Mouse (Mus musculus): ENCODE data around the gene Haus3.

Haus3 gene

GRCm38 (mm10) chr5:34186961-34187391, 17.6 kb upstream of the Haus3 start:
- DNase-seq (ENCODE audit: low spot score), result no peak

- DNase-seq (ENCODE audit: low spot score), result no peak
Measured at GRCm38 (mm10) chr5:34186391-34186790, 17.1 kb upstream of the Haus3 start.

GRCm38 (mm10) chr5:34185791-34186190, 16.5 kb upstream of the Haus3 start:
- no peak for DNase-seq (ENCODE audit: low spot score)

- no peak for DNase-seq (ENCODE audit: low spot score)
Measured at GRCm38 (mm10) chr5:34185051-34185580, 15.8 kb upstream of the Haus3 start.

DNA sequence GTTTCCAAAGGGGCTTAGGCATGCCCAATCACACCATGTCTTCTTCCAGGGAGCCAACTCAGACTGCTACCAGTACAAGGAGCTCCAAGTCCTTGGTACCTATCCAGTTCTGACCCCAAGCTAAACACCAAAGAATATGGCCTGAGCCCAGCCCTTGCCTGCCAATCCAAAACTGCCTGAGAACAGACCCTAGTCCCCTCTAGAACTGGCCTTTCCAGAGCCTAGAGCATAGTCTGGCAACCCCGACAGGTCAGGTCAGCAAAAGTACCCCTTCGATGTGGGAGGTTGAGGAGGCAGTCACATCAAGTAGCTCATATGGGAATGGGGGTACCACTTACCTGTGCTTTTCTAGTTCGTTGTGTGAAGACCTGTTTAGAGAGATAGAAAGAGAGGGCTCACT, 14.6 kb upstream of the Haus3 start:
- no peak for DNase-seq (ENCODE audit: low spot score)

DNA sequence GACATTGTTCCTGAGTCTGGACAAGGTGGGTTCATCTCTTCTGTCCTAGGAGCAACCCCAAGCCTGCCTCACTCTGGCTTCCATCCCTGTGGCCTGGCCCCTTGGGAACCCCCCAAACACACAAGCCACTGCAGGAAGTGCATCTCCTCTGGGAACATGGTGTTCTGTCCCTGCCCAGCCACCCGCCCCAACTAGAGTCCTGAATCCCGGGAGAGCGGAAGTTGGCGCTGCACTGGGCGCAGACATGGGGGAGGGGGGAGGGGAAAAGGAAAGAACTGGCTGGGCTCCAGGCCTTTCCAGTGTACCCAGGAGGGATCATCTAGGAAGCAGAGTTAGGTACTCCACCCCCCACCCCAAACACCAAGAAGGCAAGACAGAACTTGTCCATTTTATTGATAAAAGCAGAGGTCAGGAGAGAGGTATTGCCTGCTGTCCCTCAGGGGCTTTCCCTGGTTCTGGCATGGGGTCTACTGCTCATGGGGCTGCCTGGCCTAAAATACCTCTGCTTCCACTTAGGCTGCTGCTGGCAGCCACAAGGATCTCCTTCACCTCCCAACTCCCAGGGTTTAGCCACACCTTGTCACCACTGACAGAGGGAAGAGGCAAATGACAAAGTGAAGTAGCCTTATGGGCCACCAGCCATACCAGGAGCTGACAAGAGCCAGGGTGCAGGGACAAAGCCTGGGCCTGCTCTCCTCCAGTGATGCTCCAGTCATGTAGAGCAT, 14.0 kb upstream of the Haus3 start:
- no peak for DNase-seq (ENCODE audit: low spot score)

- DNase-seq (ENCODE audit: low spot score), result no peak
Measured at GRCm38 (mm10) chr5:34182486-34182885, 13.2 kb upstream of the Haus3 start.

GRCm38 (mm10) chr5:34177821-34178220, 8.5 kb upstream of the Haus3 start:
- no peak for DNase-seq (ENCODE audit: low spot score)

DNA sequence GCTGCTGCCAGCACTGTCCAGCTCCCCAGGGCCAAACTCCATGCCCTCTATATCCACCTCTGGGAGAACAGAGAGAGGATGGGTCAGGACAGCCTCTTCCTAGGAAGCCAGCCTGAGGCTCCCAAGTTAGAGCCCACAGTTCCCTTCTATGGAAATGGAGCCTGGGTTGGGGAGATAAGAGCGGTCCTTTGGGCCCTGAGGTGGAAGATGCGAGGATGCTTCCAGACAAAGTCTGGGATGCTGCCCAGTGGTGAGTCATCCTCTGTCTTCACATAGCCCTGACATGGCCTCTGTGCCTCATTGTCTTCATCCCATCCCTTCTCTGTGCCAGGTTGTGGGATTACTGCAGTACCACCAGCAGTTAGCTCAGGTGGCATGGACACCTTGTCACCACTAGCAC, 7.8 kb upstream of the Haus3 start:
- no peak for DNase-seq (ENCODE audit: low spot score)

DNA sequence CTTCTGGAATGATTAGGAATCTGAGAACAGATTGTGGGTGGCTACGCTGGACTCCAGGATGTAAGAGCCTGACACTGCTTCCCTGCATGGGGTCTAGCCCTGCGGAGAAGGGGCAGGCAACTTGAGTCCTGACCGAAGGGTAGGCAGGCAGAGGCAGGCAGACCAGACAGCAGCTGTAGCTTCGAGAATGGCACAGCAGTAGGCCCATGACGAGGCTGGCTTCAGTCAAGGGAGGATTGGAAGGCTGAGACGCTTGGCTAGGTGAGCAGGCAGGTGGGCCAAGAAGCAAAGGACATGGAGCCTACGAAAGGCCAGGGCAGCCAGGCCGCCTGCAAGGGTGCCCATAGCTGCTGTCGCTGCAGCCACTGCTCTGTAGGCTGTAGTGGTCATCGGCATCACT, 7.4 kb upstream of the Haus3 start:
- no peak for DNase-seq (ENCODE audit: low spot score)

- DNase-seq (ENCODE audit: low spot score), result no peak
Measured at GRCm38 (mm10) chr5:34175403-34175694, 6.0 kb upstream of the Haus3 start.

GRCm38 (mm10) chr5:34174550-34175402, 5.4 kb upstream of the Haus3 start:
- no peak for DNase-seq (ENCODE audit: low spot score)

DNA sequence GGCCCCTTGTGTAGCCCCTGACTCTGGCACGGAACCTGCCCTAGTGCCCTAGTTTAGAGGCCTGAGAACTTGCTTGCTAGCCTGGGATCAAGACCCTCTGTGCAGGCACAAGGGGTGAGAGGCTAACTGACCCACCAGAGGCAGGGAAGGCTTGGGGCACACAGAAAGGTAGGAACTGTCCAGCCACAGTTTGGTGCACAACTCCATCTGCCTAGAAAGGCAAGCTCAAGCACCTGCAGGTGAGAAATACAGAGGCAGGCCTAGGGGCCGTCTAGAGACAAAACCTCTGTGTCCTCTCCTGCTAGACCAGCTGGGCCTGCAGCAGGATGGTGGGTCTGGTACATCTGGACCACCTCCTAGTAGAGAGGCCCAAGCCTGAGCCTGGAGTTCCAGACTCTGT, 4.7 kb upstream of the Haus3 start:
- no peak for DNase-seq (ENCODE audit: low spot score)

- no peak for DNase-seq (ENCODE audit: low spot score)
Measured at GRCm38 (mm10) chr5:34170726-34171125, 1.4 kb upstream of the Haus3 start.

- DNase-seq (ENCODE audit: low spot score), result no peak
Measured at GRCm38 (mm10) chr5:34169954-34170353, 627 bp upstream of the Haus3 start.

- no peak for DNase-seq (ENCODE audit: low spot score)
Measured at GRCm38 (mm10) chr5:34167857-34168256, 1.5 kb downstream of the Haus3 start.

DNA sequence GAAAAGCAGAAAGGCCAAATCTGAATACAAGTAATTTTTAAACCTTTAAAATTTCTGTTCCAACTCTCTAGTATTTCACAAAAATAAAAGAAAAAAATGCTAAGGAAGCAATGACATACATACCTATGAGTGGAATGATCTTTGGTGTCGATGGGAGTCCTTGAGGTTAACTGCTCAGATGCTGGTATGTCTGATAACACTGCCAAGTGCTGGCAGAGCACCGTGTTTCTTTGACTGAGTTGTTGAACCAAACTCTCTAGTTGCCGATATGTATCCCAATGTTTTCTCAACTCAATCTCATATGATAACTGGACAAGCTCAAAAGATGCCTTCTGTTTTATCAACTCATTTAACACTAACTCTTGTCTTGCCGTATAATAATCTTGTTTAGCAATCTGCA, 3.5 kb downstream of the Haus3 start:
- DNase-seq (ENCODE audit: low spot score), result no peak

DNA sequence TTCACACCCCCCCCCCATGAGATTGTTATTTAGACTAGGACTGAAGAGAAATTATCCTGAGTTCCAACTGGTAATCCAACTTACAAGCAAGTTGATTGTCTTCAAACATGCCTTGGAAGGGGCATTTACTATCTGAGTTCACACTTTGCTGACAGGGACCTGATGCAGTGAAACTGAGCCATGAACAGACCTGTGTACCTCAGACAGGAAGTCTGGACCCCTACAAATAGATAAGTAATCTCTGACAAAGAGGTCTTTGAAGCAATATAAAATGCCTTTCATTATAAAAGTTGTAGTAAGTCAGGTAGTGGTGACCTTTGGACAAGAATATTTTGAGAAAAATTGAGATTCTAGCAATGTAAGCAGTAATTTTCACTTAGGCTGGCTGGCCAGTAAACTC, 20.9 kb downstream of the Haus3 start:
- DNase-seq (ENCODE audit: low spot score), result no peak

DNA sequence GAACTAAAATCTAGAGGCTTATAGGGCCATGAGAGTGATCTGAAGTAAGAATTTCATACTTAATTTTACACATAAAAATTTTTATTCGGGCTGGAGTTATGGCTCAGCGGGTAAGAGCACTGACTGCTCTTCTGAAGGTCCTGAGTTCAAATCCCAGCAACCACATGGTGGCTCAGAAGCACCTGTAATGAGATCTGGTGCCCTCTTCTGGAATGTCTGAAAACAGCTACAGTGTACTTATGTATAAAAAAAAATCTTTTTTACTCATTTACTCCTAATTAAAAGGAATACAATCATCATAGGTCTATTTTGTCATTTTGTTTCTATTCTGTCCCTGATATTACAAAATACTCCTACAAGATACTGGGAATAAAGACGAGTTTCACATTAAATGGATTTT, 21.8 kb downstream of the Haus3 start:
- DNase-seq (ENCODE audit: low spot score), result no peak

- DNase-seq (ENCODE audit: low spot score), result peak; percentile 25
Measured at GRCm38 (mm10) chr5:34139751-34140150, 29.6 kb downstream of the Haus3 start.

GRCm38 (mm10) chr5:34132731-34133130, 36.6 kb downstream of the Haus3 start:
- DNase-seq (ENCODE audit: low spot score), result peak; percentile 7

GRCm38 (mm10) chr5:34124131-34124530, 45.2 kb downstream of the Haus3 start:
- DNase-seq (ENCODE audit: low spot score), result no peak

DNA sequence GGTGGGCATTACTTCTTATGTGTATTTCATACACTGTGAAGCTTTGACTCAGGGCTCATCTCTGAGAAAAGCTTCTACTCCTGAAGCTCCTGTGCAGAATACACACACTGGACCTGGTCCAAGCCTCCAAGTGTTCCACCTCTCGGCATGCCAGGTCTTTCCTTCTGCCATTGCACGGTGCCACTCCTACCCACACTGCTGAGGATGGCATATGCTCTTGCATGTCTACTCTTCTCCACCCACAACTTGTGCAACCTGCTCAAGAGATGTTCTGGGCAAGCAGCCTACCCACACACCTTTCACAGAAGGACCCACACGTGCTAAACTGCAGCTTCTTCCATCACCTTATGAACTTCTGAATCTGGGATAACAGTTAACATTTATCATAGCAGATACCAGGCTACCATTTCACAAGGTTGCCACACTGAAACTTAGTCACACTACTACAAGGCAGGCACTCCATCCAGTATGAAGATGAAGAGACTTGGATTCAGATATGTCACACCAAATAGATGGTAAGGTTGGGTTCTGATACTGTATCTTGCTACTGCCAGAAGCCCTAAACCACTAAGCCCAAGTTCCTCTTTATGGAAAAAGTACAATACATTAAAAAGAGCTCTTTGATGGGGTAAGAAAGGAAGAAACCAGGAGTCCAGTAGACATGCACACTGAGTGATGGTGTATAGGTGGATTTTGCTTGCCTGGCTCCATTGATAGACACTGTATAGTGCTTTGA, 50.0 kb downstream of the Haus3 start:
- no peak for DNase-seq (ENCODE audit: low spot score)

Measured in layer of hippocampus, adult 9-10 months (tissue).